Mouse (Mus musculus) lung, postnatal 0 days (tissue): ENCODE data around the gene Bcl11b.

Source experiments
- CTCF ChIP-seq: IDR thresholded peaks from 2 replicates; pipeline ENCODE4 v1.5.1; 2016; ENCODE audit warnings: antibody characterized with exemption, mild to moderate bottlenecking
- EP300 ChIP-seq: IDR thresholded peaks from 2 replicates; pipeline ENCODE4 v1.6.1; 2016; ENCODE audit warnings: antibody characterized with exemption, mild to moderate bottlenecking, control low read depth

DNA sequence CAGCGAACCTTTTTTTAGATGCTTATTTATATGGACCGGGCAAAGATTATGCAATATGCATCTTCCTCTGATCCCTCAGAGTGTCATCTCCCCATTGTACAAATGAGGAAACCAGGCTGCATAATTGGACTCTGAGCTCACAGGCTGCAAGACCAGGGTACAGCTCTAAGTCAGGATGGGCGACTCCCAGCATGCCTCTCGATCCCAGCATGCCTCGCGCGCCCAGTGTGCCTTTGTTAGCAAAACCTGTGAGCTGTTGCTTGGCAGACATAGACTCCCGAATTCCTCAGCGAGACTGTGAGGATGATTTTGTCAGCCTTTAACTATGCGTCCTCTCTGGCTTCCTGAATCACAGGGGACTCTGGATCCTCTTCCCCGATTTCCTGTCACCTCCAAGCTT, 98.9 kb downstream of the Bcl11b start:
- TF ChIP-seq CTCF (no peak), EP300 (no peak)
